Mouse (Mus musculus) cerebellum, adult 2 months (tissue): Measurements from ENCODE around the gene Ascc2. TPM values are rescaled to one million over a fixed set of nuclear protein-coding genes. Genes with fewer than 3 reads are reported as not detected.

Source experiments
- DNase-seq, 2 experiments: peaks; one replicate each; pipeline ENCODE4 v3.0.0; 2021
- H3K27ac ChIP-seq: fragments of 200-500 bp; 2 replicates; pipeline ENCODE4 v1.5.1; 2012; ENCODE audit warnings: low read length, control low read depth, inconsistent platforms; ENCODE audit not compliant: insufficient read depth
- H3K27me3 ChIP-seq: fragments of 200-500 bp; 2 replicates; pipeline ENCODE4 v1.6.1; 2012; ENCODE audit warnings: inconsistent platforms, mild to moderate bottlenecking, low read length, moderate library complexity; ENCODE audit not compliant: control insufficient read depth, insufficient read depth
- H3K4me1 ChIP-seq: fragments of 200-500 bp; 2 replicates; pipeline ENCODE4 v1.6.1; 2011; ENCODE audit warnings: low read length; ENCODE audit not compliant: control insufficient read depth, insufficient read depth
- H3K4me3 ChIP-seq: fragments of 200-500 bp; replicated peaks from 2 replicates; pipeline ENCODE3; 2011; ENCODE audit warnings: mild to moderate bottlenecking, low read depth, low read length, control low read depth; ENCODE audit not compliant: insufficient read depth
- CTCF ChIP-seq: fragments of 200-500 bp; IDR thresholded peaks from 2 replicates; pipeline ENCODE4 v1.5.1; 2011; ENCODE audit warnings: low read depth, mild to moderate bottlenecking, control low read depth, low read length, moderate library complexity, borderline replicate concordance; ENCODE audit not compliant: insufficient read depth
- POLR2A ChIP-seq: fragments of 200-500 bp; IDR thresholded peaks from 2 replicates; pipeline ENCODE4 v1.6.1; 2011; ENCODE audit warnings: low read length, control low read depth, borderline replicate concordance; ENCODE audit not compliant: insufficient read depth
- WGBS: fragments of 180-500 bp; shearing (Covaris S2); methylation state at CpG from one replicate; pipeline ENCODE4 v1.1.7; 2018; 5-methylcytosine and 5-hydroxymethylcytosine counted together
- polyA plus RNA-seq: library from polyadenylated mRNA; depleted of rRNA; stranded (reverse); fragments of >200 nt; gene quantifications from 2 replicates; pipeline ENCODE4 v1.2.3, GENCODE M21; 2012; rRNA removed

Ascc2 gene
- polyA plus RNA-seq, result 14.8 and 16.7 TPM in 2 replicates

DNA sequence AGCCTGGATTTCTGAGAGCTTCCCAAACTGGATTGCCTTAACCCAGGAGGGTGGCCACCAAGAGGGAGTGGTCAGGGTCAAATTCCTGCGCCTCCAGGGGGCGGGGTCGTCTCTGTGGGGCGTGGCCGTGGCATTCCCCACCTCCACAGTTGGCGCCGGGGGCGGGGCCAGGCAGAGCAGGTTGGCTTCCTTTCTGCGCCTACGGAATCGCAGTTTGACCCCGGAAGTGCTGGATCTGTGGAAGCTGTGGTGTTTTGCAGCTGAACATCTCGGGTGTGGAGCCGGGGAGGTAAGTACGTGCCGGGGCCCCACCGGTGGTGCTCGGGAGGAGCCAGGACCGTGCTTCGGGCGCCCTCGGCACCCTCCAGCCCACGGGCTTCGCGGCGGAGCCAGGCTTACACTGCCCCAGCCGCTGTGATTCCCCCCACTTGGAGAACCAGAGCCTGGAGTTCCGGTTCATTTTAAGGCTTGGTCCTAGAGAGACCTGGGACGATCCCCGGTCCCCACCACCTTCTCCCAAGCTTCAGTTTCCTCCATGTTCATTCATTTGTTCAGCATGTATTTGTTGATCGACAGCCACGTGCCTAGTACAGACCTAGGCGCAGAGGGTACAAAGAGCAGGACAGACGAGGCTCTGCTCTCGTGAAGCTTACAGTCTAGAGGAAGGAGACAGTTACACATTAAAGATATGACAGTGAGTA lies at the start of gene Ascc2:
Ascc2 (plus strand) TSS at position 214 of the 701 bp plus-strand sequence.
- H3K4me1 ChIP-seq, result peaks cover 3% of the 10 kb centered on the region

DNA sequence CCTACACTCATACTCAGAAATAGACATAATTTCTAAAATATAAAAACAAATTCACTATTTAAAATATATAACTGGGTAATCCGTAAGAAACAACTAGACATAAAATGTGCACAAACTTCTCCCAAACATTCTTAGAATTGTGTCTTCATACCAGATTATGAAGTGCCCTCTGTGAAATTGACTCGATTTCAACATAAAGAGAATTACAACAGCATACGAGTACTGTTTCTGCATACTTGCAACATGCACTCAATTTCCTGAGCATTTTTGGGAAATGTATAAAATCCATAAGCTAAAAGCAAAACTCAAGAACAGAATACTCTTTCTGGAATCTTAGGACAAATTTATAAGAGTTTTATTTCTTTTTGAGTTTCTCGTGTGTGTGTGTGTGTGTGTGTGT lies 45.7 kb upstream of the Ascc2 start:
- 77% methylated on average over 4 of the region's 4 CpGs for WGBS
- Histone ChIP-seq H3K4me3 (no peak overlapping the region), H3K27ac (no peak overlapping the region), H3K4me1 (peaks cover 2% of the 10 kb centered on the region; the same call in 1 of the 2 replicates), H3K27me3 (no peaks in the 10 kb centered on the region)
- DNase-seq, result no peak
- TF ChIP-seq CTCF, result no peak
- TF ChIP-seq POLR2A, result no peak

More for the DNA sequence above, at the start of gene Ascc2:
- Histone ChIP-seq H3K4me3 (peak within 1 kb of the TSS; percentile 74), H3K27ac (no peak within 1 kb of the TSS), H3K27me3 (no peaks in the 10 kb centered on the region)
- under 1% methylated on average over 35 of the region's 35 CpGs for WGBS
- DNase-seq, result peak; percentile 81 to 83
- TF ChIP-seq CTCF (no peak), POLR2A (peak; percentile 41; the same call in 1 of the 2 replicates)

DNA sequence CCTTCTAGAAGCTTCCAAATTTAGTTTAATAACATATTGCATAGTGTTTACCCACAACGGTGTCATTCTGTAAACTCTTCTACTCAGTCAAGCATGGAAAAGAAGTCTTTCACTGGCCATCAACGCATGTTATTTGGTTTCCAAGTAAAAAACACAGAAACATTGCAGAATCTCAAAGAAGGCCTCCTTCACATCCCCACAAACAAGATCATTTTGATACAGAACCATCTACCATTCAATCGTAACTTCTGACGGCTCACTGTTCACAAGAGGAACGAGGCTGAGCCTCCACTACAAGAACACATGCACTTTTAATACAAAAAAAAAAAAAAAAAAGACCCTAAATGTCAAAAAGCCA lies 44.1 kb upstream of the Ascc2 start:
- no peak overlapping the region for H3K27ac ChIP-seq
- no peaks in the 10 kb centered on the region for H3K27me3 ChIP-seq
- DNase-seq, result no peak
- WGBS, result 1% methylated on average over 5 of the region's 5 CpGs
- H3K4me3 ChIP-seq, result peak overlapping the region; percentile 33
- TF ChIP-seq CTCF, result no peak
- no peak for TF ChIP-seq POLR2A
- H3K4me1 ChIP-seq, result peaks cover 2% of the 10 kb centered on the region; the same call in 1 of the 2 replicates

DNA sequence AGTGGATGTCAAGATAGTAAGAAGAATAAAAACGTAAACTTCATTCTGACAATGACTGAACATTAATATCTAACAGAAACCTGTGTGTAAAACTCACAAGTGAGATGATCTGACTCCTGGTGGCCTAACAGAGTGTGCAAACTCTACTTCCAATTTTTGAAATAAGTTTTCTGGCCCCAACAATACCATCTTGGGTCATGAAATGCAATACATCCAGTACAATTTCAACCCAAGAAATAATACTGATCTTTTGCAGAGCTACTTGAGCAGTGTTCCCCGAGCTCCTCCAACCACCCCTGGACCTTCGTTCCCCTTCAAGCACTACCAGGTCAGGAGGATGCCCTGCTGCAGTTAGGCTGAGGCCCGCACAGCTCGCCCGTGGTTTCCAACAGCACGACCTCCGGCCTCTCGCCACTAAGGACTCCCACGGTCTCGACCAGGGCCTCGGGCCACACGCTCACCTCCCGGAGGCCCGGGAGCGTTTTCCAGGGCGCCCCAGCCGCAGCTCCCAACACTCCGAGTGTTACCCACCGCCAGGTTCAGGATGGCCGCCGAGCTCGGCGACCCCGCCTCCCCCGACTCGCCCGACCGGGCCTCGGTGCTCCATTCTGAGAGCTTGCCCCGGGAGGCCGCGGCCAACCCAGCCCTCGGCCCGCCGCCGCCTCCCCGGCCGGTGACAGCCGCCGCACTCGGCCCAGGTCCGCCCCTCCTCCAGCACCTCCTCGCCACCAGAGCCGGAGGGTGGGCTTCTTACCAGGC lies 43.5 kb upstream of the Ascc2 start:
- Histone ChIP-seq H3K4me3 (peak overlapping the region; percentile 70), H3K4me1 (peaks cover 2% of the 10 kb centered on the region; the same call in 1 of the 2 replicates), H3K27ac (peak overlapping the region; percentile 85), H3K27me3 (no peaks in the 10 kb centered on the region)
- TF ChIP-seq CTCF, result no peak
- no peak for TF ChIP-seq POLR2A
- WGBS, result 1% methylated on average over 45 of the region's 45 CpGs
- DNase-seq, result peak in 1 of 2 experiments; percentile 54

DNA sequence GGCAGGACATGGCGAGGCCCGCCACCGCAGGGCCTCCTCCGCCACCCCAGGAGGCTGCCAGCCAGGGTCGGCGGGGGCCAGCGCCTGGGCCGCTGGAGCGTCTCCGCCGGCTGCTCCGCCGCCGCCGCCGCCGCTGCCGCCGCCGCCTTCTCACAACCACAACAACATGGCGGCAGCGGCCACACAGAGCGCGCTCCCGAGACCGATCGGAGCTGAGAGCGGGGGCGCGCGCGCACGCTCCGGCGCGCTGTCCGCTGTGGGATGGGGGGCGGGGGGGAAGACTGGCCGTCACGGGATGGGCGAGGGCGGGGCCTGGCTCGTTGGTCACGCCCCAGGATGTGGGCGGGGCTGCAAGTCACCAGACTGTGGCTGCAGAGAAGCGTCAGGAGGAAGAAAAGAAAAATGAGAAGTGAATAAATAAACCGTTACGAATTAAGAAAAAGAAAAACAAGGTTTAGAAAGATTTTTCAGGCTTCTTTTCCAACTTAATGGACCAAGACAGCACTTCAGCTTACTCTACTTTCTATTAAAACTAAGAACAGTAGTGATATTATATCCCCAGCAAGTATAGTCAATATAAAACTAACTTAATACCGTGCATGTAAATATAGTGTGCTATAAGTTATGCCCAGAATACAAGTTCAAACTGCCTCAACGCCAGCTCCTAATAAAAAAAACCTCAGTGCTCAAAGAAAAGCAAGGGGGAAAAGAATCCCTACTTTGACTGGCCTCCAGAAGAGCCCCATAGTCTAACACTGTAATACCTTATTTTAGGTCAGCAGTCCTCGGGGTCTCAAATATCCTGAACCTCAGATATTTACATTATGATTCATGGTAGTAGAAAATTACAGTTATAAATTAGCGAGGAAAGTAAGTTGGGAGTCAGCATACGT lies 42.7 kb upstream of the Ascc2 start, which contains the start of gene Mtmr3:
Mtmr3 (minus strand) TSS at position 256 of the 893 bp plus-strand sequence.
- peak within 1 kb of the TSS; percentile 70 for H3K4me3 ChIP-seq
- peaks cover 2% of the 10 kb centered on the region; the same call in 1 of the 2 replicates for H3K4me1 ChIP-seq
- TF ChIP-seq CTCF, result no peak
- TF ChIP-seq POLR2A, result peak; percentile 34; the same call in 1 of the 2 replicates
- peak within 1 kb of the TSS; percentile 85 for H3K27ac ChIP-seq
- no peaks in the 10 kb centered on the region for H3K27me3 ChIP-seq
- 6% methylated on average over 48 of the region's 53 CpGs for WGBS
- DNase-seq, result peak; percentile 92 to 93

DNA sequence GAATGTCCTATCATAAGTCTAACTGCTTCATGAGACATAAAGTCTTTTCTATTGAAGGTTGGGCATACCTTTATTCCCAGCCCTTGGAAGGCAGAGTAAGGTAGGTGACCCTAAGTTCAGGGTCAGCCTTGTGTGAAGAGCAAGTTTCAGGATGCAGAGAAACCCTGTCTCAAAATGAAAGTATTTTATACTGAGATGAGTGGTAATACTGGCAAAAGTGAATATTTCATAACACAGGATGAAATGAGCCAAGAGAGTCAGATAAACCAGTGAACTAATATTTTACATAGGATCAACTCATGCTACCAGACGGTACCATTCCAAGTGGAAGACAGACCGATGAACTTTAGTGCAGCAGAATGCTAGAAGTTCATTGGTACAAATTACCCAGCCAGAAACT lies 39.1 kb upstream of the Ascc2 start:
- no peak overlapping the region for H3K27ac ChIP-seq
- 94% methylated on average over 2 of the region's 2 CpGs for WGBS
- no peak overlapping the region for H3K4me3 ChIP-seq
- no peak for TF ChIP-seq CTCF
- no peak for TF ChIP-seq POLR2A
- DNase-seq, result no peak
- H3K27me3 ChIP-seq, result no peaks in the 10 kb centered on the region
- no peaks in the 10 kb centered on the region for H3K4me1 ChIP-seq

DNA sequence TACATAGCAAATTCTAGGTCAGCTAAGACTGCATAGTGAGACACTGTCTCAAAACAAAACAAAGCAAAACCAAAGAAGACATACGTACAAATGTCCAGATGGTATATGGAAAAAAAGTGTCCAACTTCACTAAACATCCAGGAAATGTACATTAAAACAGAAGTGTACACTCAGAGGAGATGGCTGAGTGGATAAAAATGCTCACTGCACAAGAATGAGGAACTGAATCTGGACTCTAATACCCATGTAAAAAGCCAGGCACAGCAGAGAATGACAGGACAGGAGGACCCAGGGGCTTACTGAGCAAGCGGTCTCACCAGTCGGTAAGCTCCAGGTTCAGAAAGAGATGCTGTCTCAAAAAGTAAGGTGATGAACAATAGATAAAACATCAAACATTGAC lies 37.6 kb upstream of the Ascc2 start:
- WGBS, result 96% methylated on average over 3 of the region's 3 CpGs
- Histone ChIP-seq H3K27ac (no peak overlapping the region), H3K27me3 (no peaks in the 10 kb centered on the region), H3K4me3 (no peak overlapping the region), H3K4me1 (no peaks in the 10 kb centered on the region)
- DNase-seq, result no peak
- TF ChIP-seq CTCF (no peak), POLR2A (no peak)

DNA sequence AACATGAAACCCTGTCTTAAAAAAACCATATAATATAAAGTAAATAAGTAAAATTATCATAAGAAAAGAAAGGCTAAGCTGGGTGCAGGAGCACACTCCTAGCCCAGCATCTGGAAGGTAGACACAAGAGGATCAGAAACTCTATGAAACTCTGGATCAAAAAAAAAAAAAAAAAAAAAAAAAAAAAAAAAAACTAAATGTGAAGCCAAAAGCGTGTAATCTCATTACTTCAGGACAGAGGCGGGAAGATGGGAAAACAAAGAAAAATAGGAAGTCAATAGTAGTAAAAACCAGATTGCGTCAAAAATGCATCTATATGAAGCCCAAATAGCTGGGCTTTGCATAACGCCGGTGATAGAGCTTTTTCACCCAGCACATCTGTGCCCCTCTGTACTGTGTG lies 35.7 kb upstream of the Ascc2 start:
- WGBS, result 89% methylated on average over 5 of the region's 5 CpGs
- Histone ChIP-seq H3K27ac (no peak overlapping the region), H3K4me1 (no peaks in the 10 kb centered on the region), H3K4me3 (no peak overlapping the region), H3K27me3 (no peaks in the 10 kb centered on the region)
- no peak for DNase-seq
- TF ChIP-seq CTCF (no peak), POLR2A (no peak)
